Mouse (Mus musculus) ovary, adult 18-20 months (tissue): ENCODE measurements around the gene Siva1.
A peak's percentile ranks its signal among the peaks of the same experiment; 100 is the strongest.

Source experiments
- DNase-seq: peaks from one replicate; pipeline ENCODE4 v3.0.0; 2022; ENCODE audit warnings: low spot score, mixed read lengths

Gene Siva1

DNA sequence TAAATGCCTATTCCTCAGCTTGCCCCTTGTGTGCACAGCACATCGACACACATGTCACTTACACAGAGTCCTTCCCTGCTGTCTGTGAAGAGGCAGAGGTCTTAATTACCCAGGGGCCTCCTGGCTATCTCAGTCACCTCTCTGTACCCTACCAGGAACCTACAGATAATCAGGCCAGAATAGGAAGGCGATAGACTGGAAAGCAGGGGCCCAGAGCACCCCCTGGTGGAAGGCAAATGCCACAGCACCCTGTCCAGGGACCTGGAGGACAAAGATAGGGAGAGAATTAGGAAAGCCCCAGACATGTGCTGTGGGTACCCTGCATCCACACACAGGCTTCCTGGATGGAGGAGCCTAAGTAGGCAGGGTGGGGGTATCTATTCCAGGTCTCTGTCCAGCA lies 20.7 kb upstream of the Siva1 start:
- DNase-seq: no peak

- DNase-seq: no peak
These were observed 18.8 kb upstream of the Siva1 start for GRCm38 (mm10) chr12:112625700-112626099.

DNA sequence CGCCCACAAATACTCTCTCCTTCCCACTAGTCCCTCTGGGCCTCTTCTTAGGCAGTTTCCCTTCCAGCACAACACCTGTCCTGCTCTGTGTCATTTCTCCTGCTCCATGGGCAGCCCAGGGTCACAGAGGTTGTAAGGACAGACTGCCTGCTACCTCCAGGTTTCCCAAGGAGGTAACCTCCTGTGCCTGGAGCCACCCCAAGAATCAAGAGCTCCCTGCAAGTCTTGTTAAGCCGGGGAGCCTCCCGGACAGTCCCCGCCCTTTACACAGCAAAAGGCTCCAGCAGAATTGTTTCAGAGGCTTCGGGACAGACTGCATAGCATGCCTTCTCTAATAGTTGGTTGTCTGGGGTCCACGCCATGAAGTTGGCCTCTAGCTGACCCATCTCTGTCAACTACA lies 18.0 kb upstream of the Siva1 start:
- no peak for DNase-seq

DNA sequence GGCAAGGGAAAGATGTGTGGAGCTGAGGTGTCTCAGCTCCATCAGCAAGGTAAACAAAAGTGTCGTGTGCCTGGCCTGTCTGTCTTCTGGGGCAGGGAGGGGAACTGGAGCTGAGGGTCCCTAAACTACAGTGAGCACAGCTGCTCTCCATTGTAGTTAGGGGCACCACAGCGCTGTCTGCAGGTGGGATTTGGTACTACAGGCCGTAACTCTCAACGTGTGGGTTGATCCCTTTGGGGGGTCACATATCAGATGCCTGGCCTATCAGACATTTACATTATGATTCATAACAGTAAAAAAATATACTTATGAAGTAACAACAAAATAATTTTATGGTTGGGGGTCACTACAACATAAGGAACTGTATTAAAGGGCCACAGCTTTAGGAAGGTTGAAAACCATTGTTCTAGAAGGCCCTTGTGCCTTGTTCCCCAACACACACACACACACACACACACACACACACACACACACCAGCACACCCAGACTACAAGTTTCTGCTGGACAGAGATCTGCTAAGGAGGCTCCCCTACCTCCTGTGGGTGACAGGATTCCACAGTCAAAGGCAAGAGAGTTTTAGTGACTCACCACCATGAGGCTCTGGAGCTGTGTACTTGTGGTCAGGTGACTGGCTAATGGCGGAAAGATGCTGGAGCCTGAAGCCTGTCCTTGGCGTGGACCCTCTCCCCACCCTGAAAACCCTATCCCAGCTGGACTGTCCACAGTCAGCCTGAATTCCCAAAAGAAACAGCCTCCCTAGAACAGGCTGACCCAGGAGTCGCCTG lies 17.2 kb upstream of the Siva1 start:
- no peak for DNase-seq

DNA sequence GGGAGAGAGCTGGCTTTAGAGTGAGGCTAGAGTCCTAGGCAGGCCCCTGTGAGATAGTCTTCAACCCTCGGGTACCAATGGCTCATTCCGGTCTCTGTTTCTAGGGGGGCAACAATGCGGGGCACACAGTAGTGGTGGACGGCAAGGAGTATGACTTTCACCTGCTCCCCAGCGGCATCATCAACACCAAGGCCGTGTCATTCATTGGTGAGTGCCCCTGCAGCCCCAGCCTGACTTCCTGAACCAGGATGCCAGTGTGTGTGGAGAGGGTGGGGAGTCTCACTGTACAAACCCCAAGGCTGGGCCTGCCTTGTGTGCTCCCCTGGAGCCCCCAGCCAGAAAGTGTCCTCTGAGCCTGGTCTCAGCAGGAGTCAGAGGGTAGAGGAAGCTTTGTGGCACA lies 16.3 kb upstream of the Siva1 start:
- no peak for DNase-seq

DNA sequence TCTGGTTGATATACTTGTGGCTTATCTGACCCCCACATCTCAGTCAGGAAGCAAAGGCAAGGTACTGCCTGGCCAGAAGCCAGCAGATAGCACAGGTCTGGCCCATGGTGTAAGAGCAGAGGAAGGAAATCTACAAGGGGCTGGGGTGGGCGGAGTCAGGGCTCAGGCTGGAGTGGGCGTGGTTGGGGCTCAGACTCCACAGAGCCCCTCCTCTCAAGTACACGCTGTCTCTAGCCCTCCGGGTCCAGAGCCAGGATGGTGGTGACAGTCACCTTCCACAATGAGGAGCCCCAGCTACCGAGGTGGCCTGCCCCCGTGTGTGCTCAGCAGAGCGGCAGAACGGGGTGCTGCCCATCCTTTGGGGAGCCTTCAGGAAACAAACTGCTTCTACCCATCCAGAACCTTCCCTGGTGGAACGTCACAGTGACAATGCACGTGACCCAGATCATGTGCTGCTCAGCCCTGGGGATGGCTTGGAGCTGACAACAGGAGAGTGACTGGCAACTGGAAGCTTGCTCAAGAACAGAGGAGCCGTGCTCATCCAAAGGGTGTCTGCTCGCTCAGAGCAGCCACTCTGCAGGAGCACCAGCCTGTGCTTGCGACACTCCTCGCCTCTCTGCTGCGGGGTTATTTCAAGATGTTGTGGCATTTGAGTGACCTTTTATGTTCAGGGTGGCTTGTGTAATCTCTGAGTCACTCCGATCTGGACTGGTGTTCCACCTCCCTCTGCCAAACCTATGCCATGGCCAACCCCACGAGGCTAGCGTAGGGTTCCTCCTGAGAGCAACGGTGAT lies 15.4 kb upstream of the Siva1 start:
- no peak for DNase-seq

DNA sequence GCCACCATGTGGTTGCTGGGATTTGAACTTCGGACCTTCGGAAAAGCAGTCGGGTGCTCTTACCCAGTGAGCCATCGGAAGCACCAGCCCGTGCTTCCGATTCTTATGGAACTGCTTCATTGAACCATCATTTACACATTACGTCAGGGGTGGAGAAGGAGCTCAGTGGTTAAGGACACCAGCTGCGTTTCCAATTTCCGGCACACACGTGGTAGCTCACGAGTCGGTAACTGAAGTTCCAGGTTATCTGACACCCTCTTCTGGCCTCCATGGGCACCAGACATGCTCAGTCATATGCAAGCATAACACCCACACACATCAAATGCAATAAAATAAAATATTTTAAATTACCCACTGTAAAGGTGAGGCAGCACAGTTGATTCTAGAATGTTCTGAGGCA lies 14.4 kb upstream of the Siva1 start:
- DNase-seq: no peak

DNA sequence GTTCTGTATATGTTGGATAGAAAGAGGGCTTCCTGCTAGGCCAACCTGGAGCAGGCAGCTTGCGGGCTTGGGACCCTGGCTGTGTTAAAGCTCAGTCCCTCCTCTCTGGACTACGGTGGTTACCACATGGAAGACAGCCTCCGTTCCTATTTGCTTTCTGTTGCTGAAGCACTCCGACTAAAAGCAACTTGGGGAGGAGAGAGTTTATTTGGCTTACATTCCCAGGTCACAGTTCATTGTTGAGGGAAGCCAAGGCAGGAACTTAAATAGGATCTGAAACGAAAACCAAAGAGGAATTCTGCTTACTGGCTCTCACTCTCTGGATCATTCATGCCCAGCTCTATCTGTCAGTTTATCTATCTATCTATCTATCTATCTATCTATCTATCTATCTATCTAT lies 13.7 kb upstream of the Siva1 start:
- no peak for DNase-seq

- DNase-seq: no peak
These were observed 13.0 kb upstream of the Siva1 start for GRCm38 (mm10) chr12:112631472-112631871.

DNA sequence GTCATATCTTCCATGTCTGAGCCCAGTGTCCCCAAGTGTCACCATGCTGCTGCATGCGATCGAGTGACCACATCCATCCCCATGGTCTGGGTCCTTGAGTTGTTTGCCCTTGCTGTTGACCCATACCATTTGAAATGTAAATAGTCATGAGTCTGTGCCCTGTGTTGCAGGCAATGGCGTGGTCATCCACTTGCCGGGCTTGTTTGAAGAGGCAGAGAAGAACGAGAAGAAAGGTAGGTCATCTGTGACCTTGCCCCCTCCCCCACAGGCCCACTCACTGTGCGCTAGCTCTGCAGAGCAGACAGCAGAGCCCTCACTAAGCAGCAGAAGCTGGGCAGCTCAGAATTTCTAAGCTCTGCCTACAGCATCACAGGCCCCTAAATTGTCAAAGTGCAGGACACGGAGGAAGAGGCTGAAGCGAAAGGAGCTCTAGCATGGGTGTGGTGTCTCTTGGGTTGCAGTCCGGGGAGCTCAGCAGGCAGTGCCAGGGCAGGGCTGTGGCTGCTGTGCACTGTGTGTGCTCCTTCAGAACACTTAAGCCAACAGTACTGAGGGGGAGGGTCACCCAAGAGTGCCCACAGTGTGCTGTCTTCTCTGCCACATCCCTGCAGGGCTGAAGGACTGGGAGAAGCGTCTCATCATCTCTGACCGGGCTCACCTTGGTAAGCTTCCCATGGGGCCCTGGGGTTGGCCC lies 12.2 kb upstream of the Siva1 start:
- DNase-seq: no peak

DNA sequence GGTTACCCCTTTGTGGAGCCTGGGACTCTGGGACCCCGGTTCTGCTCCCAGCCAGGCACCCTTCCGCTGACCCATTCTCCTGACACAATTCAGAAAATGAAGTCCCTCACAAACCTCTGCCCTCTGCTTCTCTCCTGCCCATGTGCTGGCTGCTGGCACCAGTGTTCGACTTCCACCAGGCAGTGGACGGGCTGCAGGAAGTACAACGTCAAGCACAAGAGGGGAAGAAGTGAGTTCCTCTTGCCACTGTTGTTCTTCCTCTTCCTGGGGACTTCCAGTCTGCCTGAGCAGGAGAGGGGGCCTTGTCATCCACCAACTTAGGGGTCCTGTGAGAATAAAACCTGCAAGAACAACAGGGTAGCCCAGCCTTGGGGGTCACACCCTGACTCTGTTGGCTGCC lies 11.6 kb upstream of the Siva1 start:
- DNase-seq: no peak

- DNase-seq: no peak
These were observed 10.8 kb upstream of the Siva1 start for GRCm38 (mm10) chr12:112633686-112634085.

GRCm38 (mm10) chr12:112639526-112639925 lies 5.0 kb upstream of the Siva1 start:
- DNase-seq: no peak

- DNase-seq: no peak
These were observed 1.4 kb upstream of the Siva1 start for GRCm38 (mm10) chr12:112643126-112643525.

- no peak for DNase-seq
These were observed 502 bp downstream of the Siva1 start for GRCm38 (mm10) chr12:112644855-112645506.

DNA sequence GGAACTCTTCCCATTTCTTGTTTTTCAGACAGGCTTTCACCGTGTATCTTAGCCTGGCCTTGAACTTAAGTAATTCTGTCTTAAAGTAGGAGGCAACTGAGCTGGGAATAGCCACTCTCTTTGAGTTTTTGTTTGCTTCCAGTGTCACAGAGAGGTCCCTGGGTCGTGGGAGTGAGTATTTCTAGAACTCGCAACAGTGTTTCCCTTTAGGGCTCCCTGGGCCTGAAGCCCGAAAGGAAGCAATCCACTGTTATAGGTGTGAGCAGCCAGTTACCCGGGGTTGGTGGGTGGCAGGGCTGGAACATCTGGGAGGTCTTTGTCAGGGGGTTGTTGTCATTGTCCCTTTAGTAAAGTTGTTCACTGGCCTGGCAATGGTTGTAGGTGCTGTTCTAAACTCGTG lies 1.7 kb downstream of the Siva1 start:
- no peak for DNase-seq

GRCm38 (mm10) chr12:112648081-112648480 lies 3.6 kb downstream of the Siva1 start:
- no peak for DNase-seq

- no peak for DNase-seq
These were observed 7.4 kb downstream of the Siva1 start for GRCm38 (mm10) chr12:112651778-112652439.

DNA sequence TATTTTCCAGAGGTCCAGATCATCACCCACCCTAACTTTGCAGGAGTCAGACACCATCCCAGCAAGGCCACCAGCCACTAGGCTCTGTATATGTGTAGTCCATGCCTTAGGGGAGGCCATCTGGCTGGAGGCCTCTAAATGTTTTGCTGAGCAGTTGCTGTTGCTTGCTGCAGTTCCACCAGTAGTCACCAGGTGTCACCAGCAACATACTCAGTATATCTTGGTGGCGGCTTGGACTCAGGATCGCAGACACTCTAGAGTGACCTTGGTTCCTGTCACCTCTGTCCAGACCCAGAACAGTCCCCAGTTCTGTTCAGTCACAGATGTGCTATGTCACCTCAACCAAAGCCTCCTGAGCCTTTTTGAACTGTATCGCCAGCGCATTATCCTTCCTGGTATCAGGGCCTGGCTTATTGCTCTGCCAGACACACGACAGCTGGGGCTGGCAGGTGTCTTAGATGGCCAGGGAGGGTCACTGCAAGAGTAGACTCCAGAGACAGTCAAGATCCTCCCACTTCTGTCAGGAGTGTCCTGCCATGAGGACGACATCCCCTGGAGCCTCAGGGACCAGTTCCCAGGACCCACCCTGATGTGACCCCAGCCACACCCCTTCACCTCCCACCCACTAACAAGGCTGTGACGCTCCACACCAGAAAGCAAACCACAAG lies 8.8 kb downstream of the Siva1 start:
- DNase-seq: peak; percentile 62

DNA sequence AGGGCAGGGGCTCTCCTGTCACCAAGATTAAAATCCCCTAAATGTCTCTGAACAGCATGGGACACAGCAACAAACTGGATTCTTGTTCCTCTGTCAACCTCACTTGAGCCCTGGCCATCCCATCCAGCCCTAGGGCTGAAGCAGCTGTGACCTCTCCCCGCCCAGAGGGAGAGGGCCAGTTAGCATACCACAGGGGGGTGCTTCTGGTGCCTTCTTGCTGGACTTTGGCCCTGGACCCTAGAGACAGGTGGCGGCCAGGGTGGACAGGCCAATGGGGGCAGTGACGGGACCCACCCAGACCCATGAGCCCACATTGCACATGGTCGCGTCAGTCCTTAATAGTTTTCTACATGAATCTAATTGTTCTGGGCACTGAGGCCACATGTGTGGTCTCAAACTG lies 9.6 kb downstream of the Siva1 start:
- no peak for DNase-seq

DNA sequence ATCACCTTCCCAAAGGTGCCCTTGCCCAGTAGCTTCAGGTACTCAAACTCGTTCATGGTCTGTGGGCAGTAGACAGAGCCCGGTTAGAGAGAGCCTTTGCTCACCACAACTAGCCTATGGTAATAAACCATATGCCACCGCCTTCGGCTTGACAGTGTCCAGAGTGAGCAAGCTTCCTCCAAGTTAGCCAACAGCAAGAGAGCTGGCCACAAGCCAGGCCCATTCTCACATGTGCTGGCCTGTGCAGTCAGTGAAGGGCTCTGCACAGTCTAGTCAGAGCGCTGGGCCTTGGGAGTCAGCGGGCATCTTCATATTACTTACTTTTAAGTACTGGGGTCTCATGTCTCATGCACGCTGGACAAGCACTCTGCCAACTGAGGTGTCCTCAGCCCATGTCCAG lies 14.1 kb downstream of the Siva1 start:
- no peak for DNase-seq
